Mouse (Mus musculus): ENCODE measurements around the gene Gm20388. TPM values are rescaled to one million over a fixed set of nuclear protein-coding genes. Genes with fewer than 3 reads are reported as not detected.

The Gm20388 gene
- polyA plus RNA-seq, 1 experiment from 2014 or later, result 5.5 TPM

DNA sequence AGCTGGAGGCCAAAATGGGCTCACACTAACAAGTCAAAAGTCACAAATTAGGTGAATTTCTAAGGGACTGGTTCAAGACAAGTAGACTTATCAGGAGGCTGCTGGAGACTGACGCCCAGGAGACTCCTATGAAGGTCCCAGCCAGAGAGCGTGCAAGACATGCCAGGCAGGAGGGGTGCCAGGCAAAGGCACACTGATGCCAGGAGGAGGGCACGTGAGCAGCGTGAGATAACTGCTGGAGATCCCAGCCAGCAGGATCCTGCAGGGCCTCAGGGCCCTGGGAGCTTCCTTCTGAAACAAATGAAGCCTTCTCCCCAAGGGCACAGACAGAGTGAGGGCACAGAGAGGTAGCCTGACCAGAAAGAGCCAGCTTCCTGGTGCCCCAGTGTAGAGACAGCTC is 2897.3 kb downstream of the Gm20388 start:
- WGBS, result 88% methylated on average over 4 of the region's 4 CpGs
- Histone ChIP-seq H3K4me1 (no peaks in the 10 kb centered on the region), H3K9ac (no peak overlapping the region), H3K27ac (no peak overlapping the region), H3K27me3 (no peaks in the 10 kb centered on the region), H3K36me3 (no peaks in the 10 kb centered on the region), H3K9me3 (no peaks in the 10 kb centered on the region), H3K4me2 (no peak overlapping the region), H3K4me3 (no peak overlapping the region)
- ATAC-seq (ENCODE audit: borderline replicate concordance, extremely low read depth, low FRiP score, low TSS enrichment), result no peak

GRCm38 (mm10) chr8:122810376-122810775 is 2899.7 kb downstream of the Gm20388 start:
- no peak overlapping the region for H3K9ac ChIP-seq
- no peak overlapping the region for H3K27ac ChIP-seq
- no peaks in the 10 kb centered on the region for H3K9me3 ChIP-seq
- no peak overlapping the region for H3K4me2 ChIP-seq
- no peaks in the 10 kb centered on the region for H3K36me3 ChIP-seq
- no peak overlapping the region for H3K4me3 ChIP-seq
- 74% methylated on average over 8 of the region's 8 CpGs for WGBS
- H3K27me3 ChIP-seq, result no peaks in the 10 kb centered on the region
- no peaks in the 10 kb centered on the region for H3K4me1 ChIP-seq
- ATAC-seq (ENCODE audit: borderline replicate concordance, extremely low read depth, low FRiP score, low TSS enrichment), result no peak

- WGBS, result 71% methylated on average over 16 of the region's 16 CpGs
- H3K27me3 ChIP-seq, result no peaks in the 10 kb centered on the region
- no peak for ATAC-seq (ENCODE audit: borderline replicate concordance, extremely low read depth, low FRiP score, low TSS enrichment)
These were observed 2901.3 kb downstream of the Gm20388 start for GRCm38 (mm10) chr8:122811870-122812494.

DNA sequence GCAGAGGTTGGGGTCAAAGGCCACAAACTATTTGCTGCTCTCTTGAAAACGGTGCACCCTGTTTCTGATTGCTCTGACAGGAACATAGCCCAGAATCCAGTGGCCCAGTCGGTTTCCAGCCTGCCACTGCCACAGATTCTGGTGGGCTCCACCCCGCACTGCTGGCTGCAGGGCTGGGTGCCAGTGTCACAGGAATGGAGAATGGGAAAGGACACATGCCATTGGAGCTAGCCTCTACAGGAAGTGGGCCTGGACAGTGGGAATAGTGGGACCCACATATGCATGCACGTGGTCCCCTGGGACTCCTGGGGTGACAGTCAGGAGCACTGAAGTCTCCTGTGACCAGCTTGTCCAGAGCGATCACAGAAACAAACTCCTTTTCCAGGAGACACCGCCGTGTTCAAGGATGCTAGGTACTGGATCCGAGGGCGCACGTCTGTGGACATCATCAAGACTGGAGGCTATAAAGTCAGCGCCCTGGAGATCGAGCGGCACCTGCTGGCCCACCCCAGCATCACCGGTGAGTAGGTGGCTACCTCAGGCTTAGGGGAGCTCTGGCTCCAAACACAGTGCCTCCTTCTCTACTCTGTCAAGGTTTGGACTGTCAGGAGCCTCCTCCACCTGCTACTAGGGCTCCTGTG is 2902.1 kb downstream of the Gm20388 start:
- Histone ChIP-seq H3K4me1 (no peaks in the 10 kb centered on the region), H3K4me3 (no peak overlapping the region), H3K4me2 (no peak overlapping the region), H3K36me3 (no peaks in the 10 kb centered on the region), H3K9me3 (no peaks in the 10 kb centered on the region), H3K27ac (no peak overlapping the region), H3K9ac (no peak overlapping the region), H3K27me3 (no peaks in the 10 kb centered on the region)
- WGBS, result 76% methylated on average over 14 of the region's 14 CpGs
- no peak for ATAC-seq (ENCODE audit: borderline replicate concordance, extremely low read depth, low FRiP score, low TSS enrichment)

More at GRCm38 (mm10) chr8:122811870-122812494, 2901.3 kb downstream of the Gm20388 start:
- Histone ChIP-seq H3K4me1 (no peaks in the 10 kb centered on the region), H3K4me2 (no peak overlapping the region), H3K9ac (no peak overlapping the region), H3K4me3 (no peak overlapping the region), H3K9me3 (no peaks in the 10 kb centered on the region), H3K36me3 (no peaks in the 10 kb centered on the region), H3K27ac (no peak overlapping the region)

- H3K9ac ChIP-seq, result no peak overlapping the region
- H3K9me3 ChIP-seq, result no peaks in the 10 kb centered on the region
- H3K27ac ChIP-seq, result no peak overlapping the region
- H3K4me2 ChIP-seq, result no peak overlapping the region
- no peaks in the 10 kb centered on the region for H3K27me3 ChIP-seq
- WGBS, result 45% methylated on average over 7 of the region's 7 CpGs
- no peak overlapping the region for H3K4me3 ChIP-seq
- H3K36me3 ChIP-seq, result no peaks in the 10 kb centered on the region
- H3K4me1 ChIP-seq, result no peaks in the 10 kb centered on the region
- no peak for ATAC-seq (ENCODE audit: borderline replicate concordance, extremely low read depth, low FRiP score, low TSS enrichment)
These were observed 2904.0 kb downstream of the Gm20388 start for GRCm38 (mm10) chr8:122814608-122815007.

GRCm38 (mm10) chr8:122816965-122817364 is 2906.3 kb downstream of the Gm20388 start:
- ATAC-seq (ENCODE audit: borderline replicate concordance, extremely low read depth, low FRiP score, low TSS enrichment), result no peak
- no peak overlapping the region for H3K4me3 ChIP-seq
- H3K9ac ChIP-seq, result no peak overlapping the region
- H3K27me3 ChIP-seq, result no peaks in the 10 kb centered on the region
- no peak overlapping the region for H3K27ac ChIP-seq
- H3K4me1 ChIP-seq, result no peaks in the 10 kb centered on the region
- H3K36me3 ChIP-seq, result no peaks in the 10 kb centered on the region
- H3K4me2 ChIP-seq, result no peak overlapping the region
- H3K9me3 ChIP-seq, result no peaks in the 10 kb centered on the region
- WGBS, result 85% methylated on average over 6 of the region's 6 CpGs

DNA sequence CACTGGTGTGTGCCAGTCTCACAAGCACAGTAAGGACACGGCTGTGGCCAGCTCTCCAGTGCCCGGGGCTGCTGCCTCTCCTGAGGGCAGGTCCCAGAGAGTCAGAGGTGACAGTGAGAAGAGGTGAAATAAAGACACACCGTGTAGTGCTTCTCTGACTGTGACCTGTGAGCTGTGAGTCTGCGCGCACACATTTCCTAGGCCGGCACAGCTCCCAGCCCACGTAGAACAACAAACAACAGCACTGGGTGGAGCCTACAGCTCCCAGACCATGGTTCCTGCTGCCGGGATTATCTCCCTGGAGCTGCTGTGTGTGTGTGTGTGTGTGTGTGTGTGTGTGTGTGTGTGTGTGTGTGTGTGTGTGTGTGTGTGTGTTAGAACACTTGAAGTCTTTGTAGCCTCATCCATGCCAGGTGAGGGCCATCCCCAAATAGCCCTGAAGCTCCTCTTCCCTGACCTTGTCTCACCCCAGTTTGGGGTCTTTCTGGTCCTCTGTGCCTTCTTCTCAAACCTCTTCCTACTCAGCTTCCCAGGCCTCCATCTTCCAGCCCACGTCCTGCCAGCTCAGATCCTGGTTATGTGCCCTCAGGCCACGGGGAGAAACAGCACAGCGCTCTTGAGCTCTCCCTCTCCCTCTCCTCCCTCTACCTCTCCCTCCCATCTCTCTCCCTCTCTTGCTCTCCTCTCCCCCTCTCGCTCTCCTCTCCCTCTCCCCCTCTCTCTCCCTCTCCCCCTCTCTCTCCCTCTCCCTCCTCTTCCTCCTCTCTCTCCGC is 2907.3 kb downstream of the Gm20388 start:
- no peak for ATAC-seq (ENCODE audit: borderline replicate concordance, extremely low read depth, low FRiP score, low TSS enrichment)
- 31% methylated on average over 13 of the region's 13 CpGs for WGBS

GRCm38 (mm10) chr8:122819776-122820175 is 2909.1 kb downstream of the Gm20388 start:
- Histone ChIP-seq H3K27me3 (no peaks in the 10 kb centered on the region), H3K4me2 (no peak overlapping the region), H3K36me3 (no peaks in the 10 kb centered on the region), H3K4me3 (no peak overlapping the region), H3K9me3 (no peaks in the 10 kb centered on the region), H3K4me1 (no peaks in the 10 kb centered on the region), H3K27ac (no peak overlapping the region), H3K9ac (no peak overlapping the region)
- 32% methylated on average over 11 of the region's 11 CpGs for WGBS
- no peak for ATAC-seq (ENCODE audit: borderline replicate concordance, extremely low read depth, low FRiP score, low TSS enrichment)

More for the DNA sequence above, 2907.3 kb downstream of the Gm20388 start:
- Histone ChIP-seq H3K27ac (no peak overlapping the region), H3K4me1 (no peaks in the 10 kb centered on the region), H3K9ac (no peak overlapping the region), H3K27me3 (no peaks in the 10 kb centered on the region), H3K4me2 (no peak overlapping the region), H3K4me3 (no peak overlapping the region), H3K9me3 (no peaks in the 10 kb centered on the region), H3K36me3 (no peaks in the 10 kb centered on the region)

- ATAC-seq (ENCODE audit: borderline replicate concordance, extremely low read depth, low FRiP score, low TSS enrichment), result no peak
These were observed 2913.9 kb downstream of the Gm20388 start for GRCm38 (mm10) chr8:122824571-122824970.

DNA sequence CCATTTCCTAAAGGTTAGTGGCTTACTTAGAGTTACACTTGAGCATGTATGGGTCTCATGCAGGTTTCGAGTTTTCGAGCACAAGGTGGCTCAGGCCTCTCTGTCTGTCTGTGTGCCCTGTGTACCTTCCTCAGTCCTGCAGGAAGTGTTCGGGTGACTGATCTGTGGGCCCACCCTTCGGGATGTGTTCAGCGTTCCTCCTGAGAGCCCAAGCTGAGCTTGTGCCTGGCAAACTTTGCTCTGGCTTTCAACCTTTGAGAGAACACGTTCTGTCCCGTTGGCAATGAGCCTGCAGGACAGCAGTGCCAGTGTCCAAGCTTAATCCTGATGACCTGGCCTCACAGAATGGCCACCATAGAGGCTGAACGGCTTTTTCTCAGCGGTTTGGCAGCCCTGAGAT is 2914.3 kb downstream of the Gm20388 start:
- H3K36me3 ChIP-seq, result no peaks in the 10 kb centered on the region
- H3K9me3 ChIP-seq, result no peaks in the 10 kb centered on the region
- no peak for ATAC-seq (ENCODE audit: borderline replicate concordance, extremely low read depth, low FRiP score, low TSS enrichment)
- H3K27me3 ChIP-seq, result no peaks in the 10 kb centered on the region
- no peak overlapping the region for H3K9ac ChIP-seq
- 70% methylated on average over 9 of the region's 9 CpGs for WGBS
- no peak overlapping the region for H3K4me3 ChIP-seq
- H3K4me1 ChIP-seq, result peaks cover 3% of the 10 kb centered on the region; the same call in 1 of the 2 replicates
- H3K27ac ChIP-seq, result no peak overlapping the region
- no peak overlapping the region for H3K4me2 ChIP-seq

More at GRCm38 (mm10) chr8:122824571-122824970, 2913.9 kb downstream of the Gm20388 start:
- Histone ChIP-seq H3K27ac (no peak overlapping the region), H3K27me3 (no peaks in the 10 kb centered on the region), H3K9me3 (no peaks in the 10 kb centered on the region), H3K36me3 (no peaks in the 10 kb centered on the region), H3K9ac (no peak overlapping the region), H3K4me1 (peaks cover 3% of the 10 kb centered on the region; the same call in 1 of the 2 replicates), H3K4me3 (no peak overlapping the region), H3K4me2 (no peak overlapping the region)
- 48% methylated on average over 5 of the region's 5 CpGs for WGBS

DNA sequence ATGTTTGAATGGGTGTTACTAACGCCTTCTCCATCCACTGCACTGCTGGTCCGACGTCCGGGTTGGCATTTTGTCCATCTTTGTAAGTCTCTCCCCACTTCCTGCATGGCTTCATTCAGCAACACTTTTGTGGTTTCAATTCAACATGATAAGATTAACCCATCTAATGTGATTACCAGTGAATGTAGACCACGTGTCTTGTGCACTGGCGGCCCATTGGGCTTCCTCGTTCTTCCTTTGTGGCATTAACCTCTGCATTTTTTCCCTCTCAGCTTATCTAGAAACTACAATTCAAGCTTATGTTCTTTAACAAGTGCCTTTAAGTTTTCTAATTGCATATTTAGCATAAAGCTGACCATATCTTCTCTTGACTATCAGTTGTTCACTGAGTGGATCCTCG is 2914.8 kb downstream of the Gm20388 start:
- Histone ChIP-seq H3K36me3 (no peaks in the 10 kb centered on the region), H3K9me3 (no peaks in the 10 kb centered on the region), H3K4me2 (no peak overlapping the region), H3K9ac (no peak overlapping the region), H3K4me3 (no peak overlapping the region), H3K4me1 (peaks cover 3% of the 10 kb centered on the region; the same call in 1 of the 2 replicates), H3K27ac (no peak overlapping the region), H3K27me3 (no peaks in the 10 kb centered on the region)
- WGBS, result 64% methylated on average over 8 of the region's 8 CpGs
- no peak for ATAC-seq (ENCODE audit: borderline replicate concordance, extremely low read depth, low FRiP score, low TSS enrichment)

GRCm38 (mm10) chr8:122829396-122829795 is 2918.8 kb downstream of the Gm20388 start:
- 66% methylated on average over 3 of the region's 3 CpGs for WGBS

More at GRCm38 (mm10) chr8:122829396-122829795, 2918.8 kb downstream of the Gm20388 start:
- Histone ChIP-seq H3K9ac (no peak overlapping the region), H3K27ac (no peak overlapping the region), H3K4me2 (no peak overlapping the region), H3K36me3 (no peaks in the 10 kb centered on the region), H3K27me3 (no peaks in the 10 kb centered on the region), H3K9me3 (no peaks in the 10 kb centered on the region), H3K4me1 (peaks cover 3% of the 10 kb centered on the region; the same call in 1 of the 2 replicates), H3K4me3 (no peak overlapping the region)
- no peak for ATAC-seq (ENCODE audit: borderline replicate concordance, extremely low read depth, low FRiP score, low TSS enrichment)

Data from lung, embryonic 15.5 days (tissue).